Mouse (Mus musculus) MEL (cell line): ENCODE results near the gene AB124611. TPM values are rescaled to one million over a fixed set of nuclear protein-coding genes. Genes with fewer than 3 reads are reported as not detected.

Source experiments
- DNase-seq: peaks from one replicate; pipeline ENCODE4 v3.0.0; 2011; ENCODE audit warnings: low read depth, low spot score
- H3K27ac ChIP-seq: 2 replicates; pipeline ENCODE4 v1.5.1; 2012; ENCODE audit warnings: low read depth, mild to moderate bottlenecking, control low read depth, low read length, moderate library complexity; ENCODE audit not compliant: control insufficient read depth
- H3K27me3 ChIP-seq, 2 experiments: fragments of 150-350 bp in 1 of 2; sonication (generic) in 1 of 2; 2 replicates each; pipeline ENCODE4 v1.6.1; 2012; ENCODE audit warnings: low read length in 2 of 2, mild to moderate bottlenecking in 2 of 2, improper control_type of control experiment in 1 of 2, moderate library complexity in 1 of 2; ENCODE audit not compliant: insufficient read depth in 2 of 2, control insufficient read depth in 1 of 2
- H3K36me3 ChIP-seq, 2 experiments: 2 replicates each; pipeline ENCODE4 v1.6.1; 2012 to 2014; ENCODE audit warnings: low read length in 2 of 2, improper control_type of control experiment in 1 of 2, inconsistent platforms in 1 of 2, mild to moderate bottlenecking in 1 of 2; ENCODE audit not compliant: insufficient read depth in 2 of 2, control insufficient read depth in 1 of 2
- H3K4me1 ChIP-seq, 2 experiments: fragments of 150-350 bp in 1 of 2; sonication (generic) in 1 of 2; 2 replicates each; pipeline ENCODE4 v1.6.1; 2012; ENCODE audit warnings: low read length in 2 of 2, improper control_type of control experiment in 1 of 2, mild to moderate bottlenecking in 1 of 2; ENCODE audit not compliant: insufficient read depth in 2 of 2, control insufficient read depth in 1 of 2
- H3K4me3 ChIP-seq, 2 experiments: fragments of 150-350 bp in 1 of 2; sonication (generic) in 1 of 2; 2 replicates each; pipeline ENCODE4 v1.5.1; 2012; ENCODE audit warnings: low read depth in 2 of 2, low read length in 2 of 2, mild to moderate bottlenecking in 2 of 2, moderate library complexity in 2 of 2, control low read depth in 1 of 2, improper control_type of control experiment in 1 of 2; ENCODE audit not compliant: control insufficient read depth in 1 of 2, insufficient read depth in 1 of 2
- H3K79me2 ChIP-seq: 2 replicates; pipeline ENCODE4 v1.6.1; 2012; ENCODE audit warnings: mild to moderate bottlenecking, low read length, moderate library complexity; ENCODE audit not compliant: control insufficient read depth, poor library complexity, insufficient read depth
- H3K9ac ChIP-seq: 2 replicates; pipeline ENCODE4 v1.6.1; 2012; ENCODE audit warnings: low read depth, mild to moderate bottlenecking, control low read depth, low read length, moderate library complexity; ENCODE audit not compliant: control insufficient read depth, poor library complexity, severe bottlenecking
- H3K9me3 ChIP-seq: fragments of 150-350 bp; sonication (generic); replicated peaks from 2 replicates; pipeline ENCODE4 v1.6.1; 2012; ENCODE audit warnings: mild to moderate bottlenecking, low read length, improper control_type of control experiment, moderate library complexity; ENCODE audit not compliant: insufficient read depth
- BHLHE40 ChIP-seq: IDR thresholded peaks from 2 replicates; pipeline ENCODE4 v1.6.1; 2012; ENCODE audit warnings: low read depth, mild to moderate bottlenecking, inconsistent platforms, low read length, improper control_type of control experiment, borderline replicate concordance
- CHD1 ChIP-seq: IDR thresholded peaks from 2 replicates; pipeline ENCODE4 v1.6.1; 2012; ENCODE audit warnings: low read depth, mild to moderate bottlenecking, inconsistent platforms, low read length, improper control_type of control experiment
- CTCF ChIP-seq, 3 experiments: IDR thresholded peaks in 2 of 3; conservative IDR thresholded peaks in 1 of 3; 2 replicates each; pipeline ENCODE4 v1.5.1; 2011 to 2012; ENCODE audit warnings: low read length in 3 of 3, low read depth in 2 of 3, mild to moderate bottlenecking in 2 of 3, improper control_type of control experiment in 1 of 3, inconsistent platforms in 1 of 3, mixed read lengths in 1 of 3, moderate library complexity in 1 of 3; ENCODE audit not compliant: control insufficient read depth in 1 of 3, insufficient read depth in 1 of 3, poor library complexity in 1 of 3, severe bottlenecking in 1 of 3
- E2F4 ChIP-seq: IDR thresholded peaks from 2 replicates; pipeline ENCODE4 v1.6.1; 2011; ENCODE audit warnings: low read depth, low read length, improper control_type of control experiment, borderline replicate concordance
- ELF1 ChIP-seq: IDR thresholded peaks from 2 replicates; pipeline ENCODE4 v1.6.1; 2014; ENCODE audit warnings: low read depth, mild to moderate bottlenecking, inconsistent platforms, low read length, improper control_type of control experiment, moderate library complexity
- EP300 ChIP-seq, 2 experiments: IDR thresholded peaks; 2 replicates each; pipeline ENCODE4 v1.6.1; 2011; ENCODE audit warnings: improper control_type of control experiment in 2 of 2, low read length in 2 of 2, low read depth in 1 of 2, mild to moderate bottlenecking in 1 of 2
- ETS1 ChIP-seq: IDR thresholded peaks from 2 replicates; pipeline ENCODE4 v1.6.1; 2012; ENCODE audit warnings: low read depth, mild to moderate bottlenecking, inconsistent platforms, low read length, improper control_type of control experiment, moderate library complexity
- GABPA ChIP-seq: IDR thresholded peaks from 2 replicates; pipeline ENCODE4 v1.6.1; 2012; ENCODE audit warnings: low read depth, mild to moderate bottlenecking, inconsistent platforms, low read length, improper control_type of control experiment, moderate library complexity
- GATA1 ChIP-seq: IDR thresholded peaks from 2 replicates; pipeline ENCODE4 v1.6.1; 2011; ENCODE audit warnings: low read depth, low read length, improper control_type of control experiment
- JUND ChIP-seq: IDR thresholded peaks from 2 replicates; pipeline ENCODE4 v1.6.1; 2011; ENCODE audit warnings: low read depth, mild to moderate bottlenecking, improper control_type of control experiment, low read length
- MAX ChIP-seq: IDR thresholded peaks from 2 replicates; pipeline ENCODE4 v1.6.1; 2011; ENCODE audit warnings: low read length, improper control_type of control experiment
- MAZ ChIP-seq: IDR thresholded peaks from 2 replicates; pipeline ENCODE4 v1.6.1; 2012; ENCODE audit warnings: low read depth, mild to moderate bottlenecking, inconsistent platforms, low read length, improper control_type of control experiment
- MEF2A ChIP-seq: IDR thresholded peaks from 2 replicates; pipeline ENCODE4 v1.6.1; 2014; ENCODE audit warnings: low read depth, mild to moderate bottlenecking, inconsistent platforms, low read length, improper control_type of control experiment; ENCODE audit not compliant: poor library complexity, insufficient replicate concordance, severe bottlenecking; ENCODE audit errors: extremely low read depth
- MXI1 ChIP-seq: IDR thresholded peaks from 2 replicates; pipeline ENCODE4 v1.6.1; 2011; ENCODE audit warnings: mild to moderate bottlenecking, low read depth, low read length, improper control_type of control experiment
- MYB ChIP-seq: IDR thresholded peaks from 2 replicates; pipeline ENCODE4 v1.6.1; 2011; ENCODE audit warnings: mild to moderate bottlenecking, low read depth, low read length, improper control_type of control experiment
- MYC ChIP-seq: IDR thresholded peaks from 2 replicates; pipeline ENCODE4 v1.6.1; 2011; ENCODE audit warnings: low read depth, mild to moderate bottlenecking, low read length, improper control_type of control experiment, moderate library complexity
- NRF1 ChIP-seq: IDR thresholded peaks from 2 replicates; pipeline ENCODE4 v1.6.1; 2014; ENCODE audit warnings: low read depth, mild to moderate bottlenecking, inconsistent platforms, low read length, improper control_type of control experiment, moderate library complexity; ENCODE audit not compliant: poor library complexity, insufficient read depth, severe bottlenecking
- POLR2A ChIP-seq, 2 experiments: IDR thresholded peaks; 2 replicates each; pipeline ENCODE4 v1.6.1; 2011 to 2012; ENCODE audit warnings: low read length in 2 of 2, mild to moderate bottlenecking in 2 of 2, control low read depth in 1 of 2, improper control_type of control experiment in 1 of 2, low read depth in 1 of 2, moderate library complexity in 1 of 2; ENCODE audit not compliant: control insufficient read depth in 1 of 2, insufficient read depth in 1 of 2, poor library complexity in 1 of 2
- POLR2AphosphoS2 ChIP-seq: IDR thresholded peaks from 2 replicates; pipeline ENCODE4 v1.6.1; 2011; ENCODE audit warnings: low read length, improper control_type of control experiment
- POLR2AphosphoS5 ChIP-seq: IDR thresholded peaks from 2 replicates; pipeline ENCODE4 v1.6.1; 2012; ENCODE audit warnings: low read depth, borderline replicate concordance, mild to moderate bottlenecking, inconsistent platforms, low read length, moderate library complexity, mixed read lengths
- RCOR1 ChIP-seq: IDR thresholded peaks from 2 replicates; pipeline ENCODE4 v1.6.1; 2012; ENCODE audit warnings: low read depth, mild to moderate bottlenecking, inconsistent platforms, low read length, improper control_type of control experiment
- SIN3A ChIP-seq: IDR thresholded peaks from 2 replicates; pipeline ENCODE4 v1.6.1; 2012; ENCODE audit warnings: low read length, improper control_type of control experiment, inconsistent platforms
- TAL1 ChIP-seq: IDR thresholded peaks from 2 replicates; pipeline ENCODE4 v1.6.1; 2012; ENCODE audit warnings: mild to moderate bottlenecking, inconsistent platforms, low read length, moderate library complexity, mixed read lengths
- TBP ChIP-seq: IDR thresholded peaks from 2 replicates; pipeline ENCODE4 v1.8.0; 2011; ENCODE audit warnings: low read depth, low read length, improper control_type of control experiment
- TCF12 ChIP-seq: IDR thresholded peaks from 2 replicates; pipeline ENCODE4 v1.6.1; 2014; ENCODE audit warnings: low read depth, mild to moderate bottlenecking, inconsistent platforms, low read length, improper control_type of control experiment, moderate library complexity
- USF1 ChIP-seq: IDR thresholded peaks from 2 replicates; pipeline ENCODE4 v1.6.1; 2014; ENCODE audit warnings: low read depth, mild to moderate bottlenecking, inconsistent platforms, low read length, improper control_type of control experiment, moderate library complexity
- ZC3H11A ChIP-seq: IDR thresholded peaks from 2 replicates; pipeline ENCODE4 v1.6.1; 2012; ENCODE audit warnings: low read depth, mild to moderate bottlenecking, inconsistent platforms, low read length, improper control_type of control experiment
- ZKSCAN1 ChIP-seq: IDR thresholded peaks from 2 replicates; pipeline ENCODE4 v1.6.1; 2012; ENCODE audit warnings: low read depth, mild to moderate bottlenecking, inconsistent platforms, low read length, improper control_type of control experiment, moderate library complexity
- ZNF384 ChIP-seq: IDR thresholded peaks from 2 replicates; pipeline ENCODE4 v1.6.1; 2012; ENCODE audit warnings: low read depth, mild to moderate bottlenecking, inconsistent platforms, low read length, improper control_type of control experiment
- polyA plus RNA-seq, 2 experiments: library from polyadenylated mRNA; stranded (reverse) in 1 of 2; unstranded in 1 of 2; fragments of >175 nt in 1 of 2; fragments of >200 nt in 1 of 2; gene quantifications; 2 replicates each; pipeline versions ENCODE4 v1.2.1 to v1.2.4; 2012; ENCODE audit warnings: low replicate concordance in 2 of 2, low read depth in 1 of 2; ENCODE audit not compliant: insufficient read length in 2 of 2, insufficient read depth in 1 of 2, missing spikeins in 1 of 2
- total RNA-seq: library from RNA; depleted of rRNA; stranded (reverse); fragments of 300-350 nt; gene quantifications from 2 replicates; pipeline ENCODE4 v1.2.3, GENCODE M21; 2012

Gene AB124611
- total and polyA plus RNA-seq, 3 experiments, result 55.2 to 58.7 TPM; not detected in 1

DNA sequence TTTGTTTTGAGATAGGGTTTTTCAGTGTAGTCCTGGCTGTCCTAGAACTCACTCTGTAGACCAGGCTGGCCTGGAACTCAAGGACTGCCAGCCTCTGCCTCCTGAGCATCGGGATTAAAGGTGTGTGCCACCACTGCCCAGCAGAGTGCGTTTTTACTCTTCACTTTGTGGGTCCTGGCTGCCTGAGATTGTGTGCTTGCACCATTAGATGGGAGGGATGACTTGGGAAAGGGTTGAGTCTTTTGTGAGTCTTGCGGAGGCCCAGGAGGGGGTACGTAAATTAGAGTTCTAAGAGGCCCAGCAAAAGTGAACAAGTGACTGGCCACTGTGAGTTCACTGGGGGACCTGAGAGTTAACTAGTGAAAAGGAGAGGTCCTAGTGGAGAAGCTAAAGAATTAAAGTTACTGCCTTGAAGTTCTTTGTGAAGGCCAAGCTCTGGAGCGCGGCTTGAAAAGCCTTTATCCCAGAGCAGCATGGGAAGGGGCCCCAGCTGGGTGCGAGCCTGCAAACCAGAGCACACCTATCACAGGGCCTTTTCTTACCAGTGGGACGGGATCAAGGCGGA is 19.5 kb downstream of the AB124611 start (continued):
- TF ChIP-seq EP300 (IDR thresholded peaks at IDR 0.05; ENCODE audit: low read depth in 1 of 2, low read length in 2 of 2) (peak in 1 of 2 experiments; percentile 60; a peak in 3 of 4 replicates), RCOR1 (peak; percentile 55; the same call in 1 of the 2 replicates), GATA1 (no peak), TBP (no peak), USF1 (0 out of 2 replicates have a peak, but pooled peaks have one; percentile 26), ZNF384 (no peak), BHLHE40 (no peak; the same call in 1 of the 2 replicates), JUND (no peak), MXI1 (no peak), NRF1 (0 out of 2 replicates have a peak, but pooled peaks have one; percentile 11)

DNA sequence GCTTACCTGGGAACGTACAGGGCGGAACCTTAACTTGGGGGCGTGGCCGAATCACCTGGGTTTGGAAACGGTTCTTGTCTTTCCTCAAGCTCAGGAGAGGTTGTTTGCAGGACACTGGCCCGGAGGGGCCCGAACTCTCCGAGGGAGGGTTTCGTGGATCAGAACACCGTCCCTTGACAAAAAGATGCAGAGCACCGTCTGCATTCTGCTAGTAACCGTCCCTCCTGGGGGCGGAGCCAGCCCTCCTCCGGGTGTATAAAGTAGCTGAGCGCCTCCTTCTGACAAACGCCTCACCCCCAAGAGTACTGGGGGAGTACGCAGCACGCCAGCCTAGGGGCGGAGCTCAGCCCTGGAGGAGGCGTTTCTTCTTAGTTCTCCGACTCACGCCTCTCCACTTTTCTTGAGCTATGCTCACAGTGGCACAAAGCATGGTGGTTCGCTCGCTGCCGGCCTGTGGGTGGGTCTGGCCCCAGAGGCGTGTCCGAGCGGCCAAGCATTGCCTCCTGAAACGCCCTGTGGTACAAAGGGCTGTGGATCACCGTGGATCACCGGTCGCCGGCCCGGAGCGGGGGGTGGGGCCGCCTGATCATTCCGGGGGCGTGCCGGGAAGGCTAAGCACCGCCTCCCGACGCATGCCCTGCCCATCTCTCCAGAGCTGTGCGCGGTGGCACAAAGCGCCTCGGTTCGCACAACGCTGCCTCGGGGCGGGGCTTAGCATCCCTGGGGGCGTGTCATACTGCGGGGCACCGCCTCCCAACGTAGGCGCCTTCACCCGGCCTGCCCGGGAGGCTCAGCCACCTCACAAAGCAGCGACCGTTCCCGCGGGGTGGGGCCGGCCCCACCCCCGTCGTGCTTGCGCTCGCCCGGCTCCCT is 20.2 kb downstream of the AB124611 start:
- Histone ChIP-seq H3K79me2 (peaks cover 41% of the 10 kb centered on the region), H3K4me3 (peak overlapping the region; percentile 67 to 95), H3K9me3 (no peaks in the 10 kb centered on the region), H3K9ac (peak overlapping the region; percentile 69), H3K27ac (peak overlapping the region; percentile 38; the same call in 1 of the 2 replicates), H3K27me3 (no peaks in the 10 kb centered on the region), H3K4me1 (peaks cover 15 to 17% of the 10 kb centered on the region in 2 experiments), H3K36me3 (peaks cover 17 to 20% of the 10 kb centered on the region in 2 experiments)
- DNase-seq, result peak; percentile 100
- TF ChIP-seq NRF1 (peak; percentile 89), EP300 (IDR thresholded peaks at IDR 0.05; ENCODE audit: low read depth in 1 of 2, low read length in 2 of 2) (peak in 1 of 2 experiments; percentile 53; a peak in 2 of 4 replicates), USF1 (peak; percentile 41; the same call in 1 of the 2 replicates), JUND (no peak), ETS1 (peak; percentile 51; the same call in 1 of the 2 replicates), MYC (peak; percentile 54), CTCF (IDR thresholded peaks at IDR 0.05 in 2 of 3, conservative IDR thresholded peaks at IDR 0.05 in 1 of 3; ENCODE audit: control insufficient read depth in 1 of 3, insufficient read depth in 1 of 3, low read depth in 2 of 3, low read length in 3 of 3, poor library complexity in 1 of 3, severe bottlenecking in 1 of 3) (peak in 2 of 3 experiments; percentile 48 to 96; a peak in 5 of 6 replicates), MYB (peak; percentile 64; the same call in 1 of the 2 replicates), ZNF384 (no peak), TBP (peak; percentile 92), ZKSCAN1 (0 out of 2 replicates have a peak, but pooled peaks have one; percentile 8), E2F4 (peak; percentile 53; the same call in 1 of the 2 replicates), GABPA (no peak), MAZ (peak; percentile 98), BHLHE40 (no peak), POLR2AphosphoS5 (no peak), ZC3H11A (no peak), POLR2A (IDR thresholded peaks at IDR 0.05; ENCODE audit: control insufficient read depth in 1 of 2, insufficient read depth in 1 of 2, low read depth in 1 of 2, low read length in 2 of 2, poor library complexity in 1 of 2) (peak in 1 of 2 experiments; percentile 74; a peak in 3 of 4 replicates), CHD1 (no peak), POLR2AphosphoS2 (no peak; the same call in none of the 2 replicates), MEF2A (peak; percentile 65; the same call in 1 of the 2 replicates), RCOR1 (no peak), TAL1 (no peak), SIN3A (peak; percentile 91), ELF1 (peak; percentile 53), MAX (peak; percentile 70), TCF12 (peak; percentile 56; the same call in 1 of the 2 replicates)
